Mouse (Mus musculus): ENCODE data around the gene Myadm.
"Not testable (repeated sequence)": the region's sequence is repeated elsewhere in the genome, so short reads cannot be mapped to it uniquely, and the experiment has no call there.

Myadm gene

DNA sequence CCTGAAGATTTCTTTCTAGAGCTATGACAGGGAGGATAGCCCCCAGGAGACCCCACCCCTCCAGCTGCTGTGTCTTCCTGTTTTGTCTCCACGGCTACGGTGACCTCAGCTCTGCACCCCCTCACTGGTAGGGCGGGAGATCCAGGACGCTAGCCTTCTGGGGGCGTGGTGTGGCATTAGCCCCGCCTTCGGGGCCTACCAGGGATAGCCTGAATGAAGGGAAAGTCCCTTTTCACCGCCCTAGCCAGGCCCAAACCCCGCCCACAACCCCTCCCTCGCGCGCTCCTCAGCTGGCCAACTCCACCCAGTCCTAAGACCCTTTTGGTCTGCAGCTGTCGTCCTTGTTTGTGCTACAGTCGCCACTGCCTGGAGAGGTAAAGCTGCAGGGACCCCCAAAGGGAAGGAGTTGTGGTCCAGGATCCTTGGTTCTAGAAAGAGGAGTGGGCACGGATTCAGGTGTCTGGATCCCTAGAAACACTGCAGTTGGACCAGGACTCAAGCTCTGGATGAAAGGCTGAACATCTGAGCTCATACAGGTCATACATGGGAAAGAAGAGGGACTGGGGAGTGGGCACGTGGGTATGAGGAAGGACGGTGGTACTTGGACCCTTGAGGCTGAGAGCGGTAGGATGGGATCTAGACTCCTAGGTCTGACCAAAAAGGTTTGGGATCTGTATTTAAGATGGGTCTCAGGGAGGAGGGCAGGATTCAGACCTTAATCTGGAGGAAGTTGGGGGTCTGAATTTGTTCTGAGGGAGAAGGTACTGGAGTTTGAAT, 1.6 kb downstream of the Myadm start:
- in situ Hi-C loops (cut with MboI, MseI), result no loop called here

DNA sequence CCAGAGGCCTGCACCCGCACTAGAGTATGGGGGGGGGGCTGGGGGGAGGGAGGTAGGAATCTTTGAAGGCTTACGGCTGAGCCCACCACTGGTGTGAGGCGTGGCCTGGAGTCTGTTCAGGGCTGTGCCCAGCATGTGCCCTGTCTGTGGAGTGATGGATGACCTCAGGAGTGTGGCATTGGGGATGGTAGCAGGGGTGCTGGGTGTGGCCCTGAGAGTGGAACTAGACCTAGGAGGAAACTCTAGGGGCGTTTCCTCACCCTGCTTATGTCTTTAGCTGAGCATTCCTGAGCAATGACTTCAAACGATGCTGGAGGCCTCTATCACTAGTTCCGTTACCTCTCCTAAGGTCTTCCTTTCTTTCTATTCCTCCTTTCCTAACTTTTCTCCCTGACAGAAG, 2.3 kb downstream of the Myadm start:
- in situ Hi-C loops (cut with MboI, MseI), result no loop called here

DNA sequence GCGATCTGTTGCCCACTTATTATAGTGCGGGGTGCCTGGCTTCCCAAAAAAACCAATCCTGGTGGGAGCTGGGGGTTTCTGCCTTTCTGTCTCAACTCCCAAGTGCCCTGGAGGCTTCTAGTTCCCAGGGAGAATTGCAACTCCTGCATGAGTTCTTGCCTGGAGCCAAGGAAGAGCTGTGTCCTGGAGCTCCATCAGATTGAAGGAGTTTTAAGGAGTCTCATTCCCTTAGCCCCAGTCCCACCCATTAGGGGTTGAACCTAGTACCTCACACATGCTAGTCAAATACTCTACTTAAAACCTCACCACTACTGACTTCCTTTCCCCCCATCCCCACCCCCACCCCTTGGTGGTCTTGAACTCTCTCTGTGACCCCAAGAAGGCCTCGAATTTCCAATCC, 2.9 kb downstream of the Myadm start:
- in situ Hi-C loops (cut with MboI, MseI), result no loop called here

DNA sequence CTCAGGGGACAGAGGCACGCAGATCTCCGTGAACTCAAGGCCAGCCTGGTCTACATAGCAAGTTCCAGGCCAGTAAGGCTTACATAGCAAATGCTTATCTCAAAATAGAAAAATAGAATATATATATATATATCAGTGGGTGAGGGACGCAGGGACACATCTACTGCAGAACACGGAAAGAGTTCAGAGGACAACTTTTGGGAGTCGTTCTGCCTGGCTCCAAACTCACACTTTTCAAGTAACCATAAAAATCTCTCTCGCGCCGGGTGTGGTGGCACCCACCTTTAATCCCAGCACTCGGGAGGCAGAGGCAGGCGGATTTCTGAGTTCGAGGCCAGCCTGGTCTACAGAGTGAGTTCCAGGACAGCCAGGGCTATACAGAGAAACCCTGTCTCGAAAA, 3.4 kb downstream of the Myadm start:
- in situ Hi-C loops (cut with MboI, MseI), result not testable (repeated sequence)

DNA sequence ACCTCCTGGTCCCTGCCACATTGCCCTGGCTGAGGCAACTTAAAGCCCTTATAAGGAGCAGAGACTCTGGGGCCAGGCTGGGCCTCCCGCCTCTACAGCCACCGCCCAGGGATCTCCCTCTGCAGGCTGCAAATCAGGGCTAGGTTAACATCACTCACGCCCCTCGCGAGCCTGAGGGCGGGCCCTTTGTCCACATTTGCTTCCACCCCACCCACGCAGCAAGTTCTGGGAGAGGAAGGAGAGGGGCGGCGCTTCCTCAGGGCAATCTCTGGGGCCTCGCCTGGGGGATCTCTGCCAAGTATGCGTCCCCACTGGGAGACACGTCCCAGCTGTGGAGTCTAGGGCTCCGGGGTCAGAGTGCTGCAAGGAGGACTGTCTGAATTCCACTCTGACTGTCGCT, 3.9 kb downstream of the Myadm start:
- in situ Hi-C loops (cut with MboI, MseI), result no loop called here

DNA sequence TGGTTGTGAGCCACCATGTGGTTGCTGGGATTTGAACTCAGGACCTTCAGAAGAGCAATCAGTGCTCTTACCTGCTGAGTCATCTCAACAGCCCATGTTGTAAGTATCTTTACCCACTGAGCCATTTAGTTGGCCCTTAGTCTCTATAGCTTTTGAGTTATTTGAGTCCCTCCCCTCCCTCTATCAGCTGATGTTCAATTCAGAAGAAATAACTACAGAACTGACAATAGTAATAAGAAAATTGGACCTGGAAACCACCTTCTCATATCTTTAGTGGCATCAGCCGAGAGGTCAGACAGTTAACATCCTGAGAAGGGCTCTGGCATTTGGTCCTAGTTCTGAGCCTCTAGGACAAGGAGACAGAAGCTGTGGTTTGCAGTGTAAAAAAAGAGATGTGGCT, 5.9 kb downstream of the Myadm start:
- in situ Hi-C loops (cut with MboI, MseI), result no loop called here

DNA sequence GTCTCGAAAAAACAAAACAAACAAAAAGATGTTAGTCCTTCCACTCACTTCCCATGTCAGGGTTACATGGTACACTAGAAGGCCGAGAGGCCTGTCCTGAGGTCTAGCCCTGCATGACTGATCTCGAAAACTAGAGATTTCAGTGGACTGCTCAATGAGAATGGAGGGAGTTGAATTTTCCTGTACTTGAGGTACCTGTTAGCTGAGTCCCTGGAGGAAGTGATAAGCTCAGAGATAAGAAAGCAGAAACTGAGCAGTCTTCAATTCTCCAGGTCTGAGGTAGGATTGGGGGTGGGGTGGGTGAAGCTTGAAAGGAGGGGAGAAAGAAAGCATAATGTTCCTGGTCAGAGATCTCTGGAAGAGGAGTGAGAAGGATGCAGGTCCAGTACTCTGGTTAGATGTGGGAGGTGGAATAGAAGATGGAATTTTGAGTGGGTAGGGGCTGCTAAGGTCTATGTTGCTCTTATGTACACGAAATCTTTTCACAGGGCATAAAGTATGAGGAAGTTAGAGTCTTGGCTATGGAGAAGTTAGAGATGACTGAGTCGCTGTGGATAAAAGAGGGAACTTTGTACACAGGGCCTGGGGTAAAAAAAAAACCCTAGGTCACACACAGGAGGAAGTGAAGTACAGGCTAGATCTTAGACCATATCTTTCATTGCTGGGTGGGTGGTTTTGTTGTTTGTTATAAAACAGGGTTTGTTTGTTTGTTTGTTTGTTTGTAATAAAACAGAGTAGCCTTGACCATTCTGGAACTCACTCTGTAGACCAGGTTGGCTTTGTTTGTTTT, 6.6 kb downstream of the Myadm start:
- in situ Hi-C loops (cut with MboI, MseI), result no loop called here

DNA sequence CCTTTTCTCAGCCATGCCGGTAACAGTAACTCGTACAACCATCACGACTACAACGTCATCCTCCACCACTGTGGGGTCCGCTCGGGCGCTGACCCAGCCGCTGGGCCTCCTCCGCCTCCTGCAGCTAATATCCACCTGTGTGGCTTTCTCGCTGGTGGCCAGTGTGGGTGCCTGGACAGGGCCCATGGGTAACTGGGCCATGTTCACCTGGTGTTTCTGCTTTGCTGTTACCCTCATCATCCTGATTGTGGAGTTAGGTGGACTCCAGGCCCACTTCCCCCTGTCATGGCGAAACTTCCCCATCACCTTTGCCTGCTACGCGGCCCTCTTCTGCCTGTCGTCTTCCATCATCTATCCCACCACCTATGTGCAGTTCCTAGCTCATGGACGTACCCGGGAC, 7.8 kb downstream of the Myadm start:
- in situ Hi-C loops (cut with MboI, MseI), result no loop called here

DNA sequence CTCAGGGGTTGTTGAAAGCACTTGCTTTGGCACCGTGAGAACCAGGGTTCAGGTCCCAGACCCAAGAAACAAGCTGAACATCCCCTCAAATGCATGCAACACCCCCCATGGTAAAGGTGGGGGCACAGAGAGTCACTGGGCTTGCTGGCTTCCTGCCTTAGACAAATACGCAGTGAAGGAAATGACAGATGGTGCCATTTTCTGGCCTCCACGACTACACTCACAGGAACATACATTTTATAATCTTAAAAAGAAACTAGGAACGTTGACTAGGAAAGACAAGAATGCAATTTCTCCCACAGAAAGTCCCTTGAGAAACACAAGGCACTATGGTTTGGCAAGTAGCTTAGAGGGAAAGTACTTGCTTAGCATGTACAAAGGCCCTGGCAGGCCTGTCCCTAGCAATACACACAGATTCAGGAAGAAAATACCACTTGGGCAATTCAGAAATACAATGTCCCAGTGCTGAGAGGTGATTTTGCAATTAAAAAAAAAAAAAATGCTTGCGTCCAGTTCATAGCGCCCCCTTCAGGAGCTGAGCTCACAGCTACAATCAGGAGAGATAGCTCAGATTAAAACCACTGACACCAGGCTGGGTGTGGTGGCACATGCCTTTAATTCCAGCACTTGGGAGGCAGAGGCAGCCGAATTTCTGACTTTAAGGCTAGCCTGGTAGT, 11.2 kb downstream of the Myadm start:
- in situ Hi-C loops (cut with MboI, MseI), result no loop called here

DNA sequence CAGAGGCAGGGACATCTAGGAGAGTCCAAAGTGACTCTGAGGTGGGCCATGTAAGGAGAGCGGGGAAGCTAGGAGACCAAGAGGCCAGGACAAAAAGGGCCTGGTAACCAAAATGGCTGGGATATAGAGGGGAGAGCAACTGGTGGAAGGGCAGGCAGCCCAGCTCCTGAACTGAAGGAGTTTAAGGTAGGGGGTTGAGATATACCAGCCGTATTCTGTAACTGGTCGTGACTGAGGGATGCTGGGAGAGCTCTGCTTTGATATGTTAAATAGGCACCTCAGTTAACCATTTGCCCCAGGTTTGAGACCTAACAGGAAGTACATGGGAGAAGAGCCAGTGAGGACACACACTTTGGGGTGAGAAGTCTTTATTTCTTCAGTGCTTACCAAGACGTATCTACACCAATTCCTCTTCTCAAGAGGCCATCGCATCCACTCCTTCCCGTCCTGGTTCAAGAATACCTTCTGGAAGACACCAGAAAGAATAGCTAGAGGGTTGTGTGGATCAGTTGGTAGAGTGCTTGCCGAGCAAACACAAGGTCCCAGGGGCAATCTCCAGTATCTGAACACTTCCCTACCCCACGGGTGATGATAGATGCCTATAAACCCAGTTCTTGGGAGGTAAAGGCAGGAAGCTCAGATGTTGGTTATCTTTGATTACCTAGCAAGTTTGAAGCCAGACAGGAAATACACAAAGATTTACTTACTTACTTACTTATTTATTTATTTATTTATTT, 12.2 kb downstream of the Myadm start:
- in situ Hi-C loops (cut with MboI, MseI), result no loop called here

DNA sequence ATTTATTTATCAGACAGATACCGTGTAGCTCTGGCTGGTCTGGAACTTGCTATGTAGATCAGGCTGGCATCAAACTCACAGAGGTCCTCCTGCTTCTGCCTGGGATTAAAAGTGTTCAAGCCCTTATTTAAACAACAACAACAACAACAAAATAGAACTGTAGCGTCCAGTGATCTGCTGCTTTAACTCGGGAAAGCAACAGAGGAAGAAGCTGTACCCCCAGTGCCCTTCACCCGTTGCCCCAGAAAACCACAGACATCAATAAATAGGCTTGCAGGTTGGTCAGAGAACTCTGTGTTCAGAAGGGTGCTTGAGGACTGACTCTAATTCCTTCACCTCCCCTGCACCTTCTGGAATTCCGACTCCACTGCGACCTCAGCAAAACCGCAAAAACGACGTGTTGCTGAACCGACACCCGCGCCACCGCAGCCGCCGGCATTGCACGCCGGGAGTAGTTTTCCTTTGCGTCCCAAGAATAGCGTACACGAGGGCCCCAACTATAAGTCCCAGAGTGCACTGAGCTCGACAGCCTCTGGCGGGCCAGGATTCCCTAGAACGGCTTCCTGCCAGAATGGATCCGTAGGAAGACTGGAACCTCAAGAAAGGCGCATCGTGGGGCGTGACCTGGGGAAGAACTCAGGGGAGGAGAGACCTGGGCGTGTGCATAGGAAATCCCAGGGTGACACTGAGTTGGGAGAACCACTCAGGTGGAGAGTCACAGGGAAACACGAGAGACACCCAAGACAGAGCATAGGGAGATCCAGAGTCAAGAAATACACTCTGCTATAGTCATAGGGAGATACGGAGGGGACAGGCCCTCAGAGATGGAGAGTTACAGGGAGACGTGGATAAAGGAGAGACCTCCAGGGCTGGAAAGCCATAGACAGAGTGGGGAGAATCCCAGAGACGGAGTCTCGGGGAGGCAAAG, 13.0 kb downstream of the Myadm start:
- in situ Hi-C loops (cut with MboI, MseI), result no loop called here

DNA sequence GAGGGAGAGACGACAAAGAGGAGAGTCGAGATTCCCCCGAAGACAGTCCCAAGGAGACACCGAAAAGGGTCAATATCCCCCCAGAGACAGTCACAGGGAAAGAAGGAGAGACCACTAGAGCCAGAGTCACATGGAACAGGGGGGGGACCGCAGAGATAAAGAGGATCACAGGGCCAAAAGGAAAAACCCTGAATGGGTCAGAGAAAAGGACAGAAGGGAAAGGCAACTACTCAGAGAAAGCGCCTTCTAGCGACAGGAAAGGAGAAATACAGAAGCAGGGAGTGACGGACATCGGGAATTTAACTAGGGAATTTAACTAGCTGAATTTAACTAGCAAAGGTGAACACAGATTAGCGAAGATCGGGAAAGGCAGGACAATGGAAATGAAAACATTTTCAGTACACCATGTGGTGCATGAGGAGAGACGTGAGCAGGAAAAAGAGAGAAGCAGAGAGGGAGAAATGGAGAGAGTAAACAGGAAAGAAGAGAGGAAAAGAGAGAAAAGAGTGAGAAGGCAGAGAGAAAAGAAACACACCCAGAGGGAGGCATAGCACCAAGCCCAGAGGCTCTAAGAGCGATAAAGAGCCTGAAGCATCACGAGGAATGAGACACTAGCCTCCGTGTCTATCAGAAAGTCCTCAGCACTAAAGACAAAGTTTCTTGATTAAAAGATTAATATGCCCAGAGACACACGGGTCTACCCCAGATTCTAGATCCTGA, 13.8 kb downstream of the Myadm start:
- in situ Hi-C loops (cut with MboI, MseI), result no loop called here

DNA sequence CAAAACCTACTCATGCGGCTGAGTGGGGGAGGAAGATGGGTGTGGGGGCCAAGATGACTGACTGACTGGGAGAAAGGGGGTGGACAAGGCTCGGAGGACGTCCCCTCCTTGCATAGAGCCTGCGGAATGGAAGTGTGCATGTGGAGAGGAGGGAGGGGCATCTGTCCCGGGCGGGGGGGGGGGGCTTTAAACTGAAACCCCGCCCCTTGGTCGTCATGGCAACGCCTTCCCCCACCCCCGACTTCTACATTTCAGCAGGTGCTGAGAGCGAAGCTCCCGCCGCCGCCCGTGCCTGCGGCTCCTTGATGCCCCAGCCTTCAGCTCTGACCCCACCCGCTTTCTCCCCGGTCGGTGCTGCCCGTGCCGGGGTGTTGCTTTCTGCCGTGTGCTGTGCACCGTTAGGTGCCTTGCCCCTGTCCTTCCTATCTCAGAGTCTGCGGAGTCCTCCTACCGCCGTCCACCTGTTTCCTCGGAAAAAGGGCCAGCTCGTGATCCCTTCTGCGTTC, 14.4 kb downstream of the Myadm start:
- in situ Hi-C loops (cut with MboI, MseI), result no loop called here

DNA sequence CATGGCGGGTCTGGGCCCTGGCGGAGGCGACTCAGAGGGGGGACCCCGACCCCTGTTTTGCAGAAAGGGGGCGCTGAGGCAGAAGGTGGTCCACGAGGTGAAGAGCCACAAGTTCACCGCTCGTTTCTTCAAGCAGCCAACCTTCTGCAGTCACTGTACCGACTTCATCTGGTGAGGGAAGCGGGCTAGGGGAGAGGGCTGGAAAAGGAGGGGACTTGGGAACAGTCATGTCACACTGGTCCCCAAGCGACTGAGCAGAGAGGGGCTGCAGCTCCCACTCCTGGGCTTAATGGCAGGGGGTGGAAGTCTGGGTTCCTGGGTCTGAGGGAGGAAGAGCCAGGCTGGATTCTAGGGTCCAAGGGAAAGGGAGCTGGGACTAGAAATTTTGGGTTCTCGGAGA, 14.9 kb downstream of the Myadm start:
- in situ Hi-C loops (cut with MboI, MseI), result no loop called here

DNA sequence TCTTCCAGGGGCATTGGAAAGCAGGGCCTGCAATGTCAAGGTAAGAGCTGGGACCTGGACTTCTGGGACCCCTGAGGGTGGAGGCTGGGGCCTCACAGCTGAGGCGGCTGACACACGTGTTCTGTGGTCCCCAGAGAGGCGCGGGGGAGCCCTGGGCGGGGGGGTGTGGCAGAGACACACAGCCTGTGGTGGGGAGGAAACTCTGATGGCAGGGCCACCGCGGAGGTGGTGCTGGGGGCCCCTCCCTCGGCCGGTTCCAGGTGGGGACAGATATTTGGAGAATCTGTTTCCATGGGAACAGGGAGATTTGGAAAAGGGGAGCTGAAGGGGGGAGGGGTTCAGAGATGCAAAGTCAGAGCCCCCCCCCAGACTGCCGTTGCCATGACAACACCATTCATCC, 15.4 kb downstream of the Myadm start:
- in situ Hi-C loops (cut with MboI, MseI), result no loop called here

DNA sequence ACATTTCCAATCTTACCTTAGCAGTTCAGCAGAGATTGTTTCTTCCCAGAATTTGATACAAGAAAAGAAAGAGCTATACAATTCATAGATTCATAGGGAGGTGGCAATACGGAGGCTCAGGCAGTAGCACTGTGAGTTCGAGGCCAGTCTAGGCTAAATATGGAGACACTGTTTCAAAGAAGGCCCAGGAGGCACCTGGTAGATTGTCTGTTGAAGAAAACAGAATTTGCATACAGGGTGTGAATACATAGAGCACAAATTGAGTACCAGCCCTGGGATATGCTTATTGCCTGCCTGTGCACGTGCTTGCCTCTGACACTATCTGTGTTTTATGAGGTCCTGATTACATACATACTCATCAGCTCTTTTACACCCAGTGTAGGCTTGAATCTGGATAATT, 17.5 kb downstream of the Myadm start:
- in situ Hi-C loops (cut with MboI, MseI), result no loop called here

DNA sequence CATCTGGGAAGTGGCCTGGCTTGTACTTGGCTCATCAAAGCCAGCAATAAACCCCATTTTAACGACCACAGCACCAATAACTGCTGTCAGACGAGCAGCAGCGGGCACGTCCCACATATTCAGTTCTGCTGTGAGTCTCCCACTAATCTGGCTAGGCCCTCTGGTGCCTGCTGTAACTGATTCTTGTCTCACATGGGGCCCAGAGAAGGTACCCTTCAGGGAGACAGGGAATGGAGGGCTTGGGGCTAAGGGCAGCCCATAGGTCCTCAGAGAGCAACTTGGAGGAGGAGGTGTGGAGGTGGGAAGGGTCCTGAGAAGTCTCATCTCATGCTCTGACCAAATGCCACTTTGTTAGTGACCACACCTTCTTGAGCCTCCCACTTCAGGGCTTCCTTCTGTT, 19.8 kb downstream of the Myadm start:
- in situ Hi-C loops (cut with MboI, MseI), result no loop called here

DNA sequence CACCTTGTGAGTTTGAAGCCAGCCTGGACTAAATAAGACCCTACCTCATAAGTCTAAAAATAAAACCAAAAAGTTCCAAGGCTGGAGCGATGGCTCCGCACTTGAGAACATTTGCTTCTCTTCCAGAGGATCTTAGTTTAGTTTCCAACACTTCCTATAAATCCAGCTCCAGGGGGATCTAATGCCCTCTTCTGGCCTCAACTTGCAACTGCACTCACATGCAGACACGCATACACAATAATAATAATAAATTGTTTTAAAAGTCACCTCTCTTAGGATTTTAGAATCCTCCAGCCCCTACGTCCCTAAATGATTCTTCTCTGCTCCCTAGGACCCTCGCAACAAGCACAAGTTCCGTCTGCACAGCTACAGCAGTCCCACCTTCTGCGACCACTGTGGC, 21.4 kb downstream of the Myadm start:
- in situ Hi-C loops (cut with MboI, MseI), result no loop called here

DNA sequence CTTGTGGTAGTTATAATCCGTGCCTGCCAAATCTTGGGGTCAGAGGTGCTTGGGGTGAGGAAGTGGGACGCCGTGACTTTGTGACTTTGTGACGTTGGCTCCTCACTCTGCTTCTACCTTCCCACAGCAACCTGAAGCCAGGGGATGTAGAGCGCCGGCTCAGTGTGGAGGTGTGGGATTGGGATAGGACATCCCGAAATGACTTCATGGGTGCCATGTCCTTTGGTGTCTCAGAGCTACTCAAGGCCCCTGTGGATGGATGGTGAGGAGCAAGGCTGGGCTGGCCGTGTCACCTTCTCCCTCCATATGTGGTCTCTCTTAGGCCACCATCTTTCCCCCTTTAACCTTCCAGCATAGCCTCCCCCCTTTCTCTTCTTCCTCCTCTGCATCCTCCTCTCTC, 24.7 kb downstream of the Myadm start:
- in situ Hi-C loops (cut with MboI, MseI), result no loop called here

DNA sequence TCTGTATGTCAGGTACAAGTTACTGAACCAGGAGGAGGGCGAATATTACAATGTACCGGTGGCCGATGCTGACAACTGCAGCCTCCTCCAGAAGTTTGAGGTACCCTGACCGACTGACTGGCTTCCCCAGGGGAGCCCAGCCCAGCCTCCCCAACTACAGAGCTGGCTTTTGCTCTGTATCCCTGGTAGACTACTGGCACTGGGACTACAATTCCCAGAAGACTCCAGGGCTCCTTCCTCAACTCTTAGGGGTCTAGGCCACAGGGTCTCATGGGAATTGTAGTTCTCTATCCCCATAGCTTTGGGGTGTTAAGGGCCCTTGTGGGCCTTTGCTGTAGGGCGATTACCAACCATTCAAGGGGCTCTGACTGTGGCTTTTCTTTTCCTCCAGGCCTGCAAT, 25.2 kb downstream of the Myadm start:
- in situ Hi-C loops (cut with MboI, MseI), result no loop called here

All from T-helper 17 cell (primary cell).